Mouse (Mus musculus) intestine, postnatal 0 days (tissue): ENCODE measurements at regions not wholly inside any gene's neighbourhood (a gene's known extent, or its start where the extent isn't known, plus 50 kb on each side); places are given as distances from the start of the nearest gene placed in this dataset.

Source experiments
- ATAC-seq: fragments of 200-750 bp; cut with Nextera tagmentation; 2 replicates; pipeline ENCODE4 v1.8.0; 2017; ENCODE audit warnings: mild to moderate bottlenecking, moderate TSS enrichment, moderate library complexity
- H3K27ac ChIP-seq: fragments of 300-500 bp; sonication (generic); 2 replicates; pipeline ENCODE4 v1.5.1; 2014; ENCODE audit warnings: mild to moderate bottlenecking, low read depth, low read length, moderate library complexity
- H3K27me3 ChIP-seq: fragments of 300-500 bp; sonication (generic); replicated peaks from 2 replicates; pipeline ENCODE4 v1.6.1; 2014; ENCODE audit warnings: low read length, mixed read lengths; ENCODE audit not compliant: control insufficient read depth, insufficient read depth
- H3K36me3 ChIP-seq: fragments of 300-500 bp; sonication (generic); 2 replicates; pipeline ENCODE4 v1.6.1; 2014; ENCODE audit warnings: mild to moderate bottlenecking, moderate library complexity; ENCODE audit not compliant: control insufficient read depth, insufficient read depth
- H3K4me1 ChIP-seq: fragments of 300-500 bp; sonication (generic); replicated peaks from 2 replicates; pipeline ENCODE4 v1.6.1; 2014; ENCODE audit warnings: antibody characterized with exemption, low read length, mixed read lengths; ENCODE audit not compliant: control insufficient read depth, insufficient read depth
- H3K4me2 ChIP-seq: fragments of 300-500 bp; sonication (generic); replicated peaks from 2 replicates; pipeline ENCODE4 v1.6.1; 2014; ENCODE audit warnings: low read depth, mild to moderate bottlenecking, moderate library complexity
- H3K4me3 ChIP-seq: fragments of 300-500 bp; sonication (generic); 2 replicates; pipeline ENCODE4 v1.5.1; 2014; ENCODE audit warnings: low read depth, low read length
- H3K9ac ChIP-seq: fragments of 300-500 bp; sonication (generic); 2 replicates; pipeline ENCODE4 v1.6.1; 2014; ENCODE audit warnings: mild to moderate bottlenecking, low read depth, low read length
- H3K9me3 ChIP-seq: fragments of 300-500 bp; sonication (generic); 2 replicates; pipeline ENCODE4 v1.6.1; 2016; ENCODE audit warnings: mixed run types; ENCODE audit not compliant: control insufficient read depth
- CTCF ChIP-seq: sonication (generic); IDR thresholded peaks from 2 replicates; pipeline ENCODE4 v1.5.1; 2016; ENCODE audit warnings: low read depth, mild to moderate bottlenecking, control low read depth, antibody characterized with exemption, moderate library complexity
- WGBS: fragments of 180-500 bp; shearing (Covaris S2); extraction: QIAGEN DNeasy Blood & Tissue Kit; methylation state at CpG from one replicate; pipeline ENCODE4 v1.1.7; 2014; 5-methylcytosine and 5-hydroxymethylcytosine counted together

DNA sequence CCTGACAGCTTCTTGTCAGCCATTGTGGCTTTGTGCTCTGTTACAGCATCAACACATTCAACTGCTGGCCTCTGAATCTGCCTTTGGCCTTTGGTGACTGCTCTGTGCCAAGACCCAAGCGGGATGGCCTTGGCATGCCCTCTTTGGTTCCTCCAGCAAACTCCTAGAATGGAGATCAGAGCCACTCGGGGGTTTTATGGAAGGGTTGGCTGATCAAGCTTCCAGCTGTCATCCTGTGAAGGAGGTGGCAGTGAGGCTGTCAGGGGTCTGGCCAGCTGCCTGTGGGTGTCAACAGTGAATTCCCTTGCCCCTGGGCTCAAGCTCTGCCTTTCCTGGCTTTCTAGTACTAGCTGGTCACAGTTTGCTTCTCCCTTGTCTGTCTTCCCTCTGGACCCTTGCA, 195.6 kb downstream of the Bcl2l11 start:
- ATAC-seq = no peak
- TF ChIP-seq CTCF = no peak
- no peak overlapping the region for H3K4me2 ChIP-seq
- no peaks in the 10 kb centered on the region for H3K4me1 ChIP-seq
- H3K36me3 ChIP-seq = no peaks in the 10 kb centered on the region
- no peaks in the 10 kb centered on the region for H3K27me3 ChIP-seq
- 62% methylated on average over 2 of the region's 2 CpGs for WGBS
- no peaks in the 10 kb centered on the region for H3K9me3 ChIP-seq
- H3K27ac ChIP-seq = no peak overlapping the region
- H3K9ac ChIP-seq = no peak overlapping the region
- no peak overlapping the region for H3K4me3 ChIP-seq

DNA sequence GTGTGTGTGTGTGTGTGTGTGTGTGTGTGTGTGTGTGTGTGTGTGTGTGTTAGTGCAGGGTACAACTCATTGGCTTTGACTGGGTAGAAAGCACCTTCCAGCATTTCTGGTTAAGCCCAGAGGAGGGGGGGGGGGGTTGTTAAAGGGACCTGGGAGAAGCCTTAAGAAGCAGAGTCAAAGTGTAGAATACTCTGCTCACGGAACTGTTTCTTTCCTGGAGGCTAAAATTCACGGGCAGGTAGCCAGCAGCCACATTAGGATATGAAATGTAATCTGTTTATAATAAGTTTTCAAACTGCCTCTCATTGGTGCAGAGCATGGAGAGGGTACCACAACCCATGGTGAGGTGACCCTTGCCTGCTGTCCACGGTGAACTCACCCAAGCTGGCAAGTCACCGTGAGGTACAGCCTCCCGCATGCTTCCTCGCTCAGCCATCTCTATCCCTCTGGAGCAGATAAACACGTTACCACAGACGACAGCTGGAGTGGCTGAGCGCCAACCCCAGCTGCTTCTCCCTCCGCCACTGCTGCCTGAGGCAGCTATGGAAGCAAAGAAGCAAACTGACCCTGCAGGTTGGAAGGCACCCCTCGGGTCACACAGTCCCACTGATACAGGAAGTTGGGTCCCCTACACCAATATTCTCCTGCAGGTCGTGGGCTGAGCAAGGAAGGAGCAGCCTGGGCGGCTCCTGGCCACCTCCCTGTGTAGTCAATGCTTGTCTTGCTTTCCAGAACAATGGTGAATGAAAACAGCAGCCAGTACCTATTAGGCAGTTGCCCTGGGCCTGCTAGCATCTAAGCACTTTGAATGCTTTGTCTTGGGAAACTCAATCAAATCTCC, 198.6 kb downstream of the Bcl2l11 start:
- Histone ChIP-seq H3K4me3 (no peak overlapping the region), H3K4me2 (peak overlapping the region; percentile 28; the same call in 1 of the 2 replicates), H3K4me1 (no peaks in the 10 kb centered on the region), H3K27me3 (no peaks in the 10 kb centered on the region), H3K36me3 (no peaks in the 10 kb centered on the region), H3K27ac (no peak overlapping the region), H3K9me3 (no peaks in the 10 kb centered on the region), H3K9ac (no peak overlapping the region)
- 34% methylated on average over 13 of the region's 13 CpGs for WGBS
- ATAC-seq = 0 out of 2 replicates have a peak, but pooled peaks have one; percentile 28
- TF ChIP-seq CTCF = no peak

DNA sequence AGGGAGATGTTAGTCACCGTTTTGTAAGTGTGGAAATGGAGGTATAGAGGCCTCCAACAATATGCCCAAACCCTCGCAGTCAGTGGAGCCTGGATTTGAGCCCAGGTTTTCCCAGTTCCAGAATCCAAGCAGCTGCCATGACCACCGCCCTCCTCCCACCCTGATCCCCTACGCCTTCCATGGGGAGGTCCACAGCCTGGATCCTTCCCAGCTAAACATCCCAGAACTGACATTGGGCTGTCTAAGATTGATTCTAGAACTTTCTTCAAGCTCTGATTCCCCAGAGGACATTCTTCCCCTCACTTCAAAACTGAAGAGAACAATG, 199.2 kb downstream of the Bcl2l11 start:
- H3K4me3 ChIP-seq = no peak overlapping the region
- H3K27me3 ChIP-seq = no peaks in the 10 kb centered on the region
- no peak for TF ChIP-seq CTCF
- WGBS = 66% methylated on average over 4 of the region's 4 CpGs
- H3K27ac ChIP-seq = no peak overlapping the region
- H3K4me1 ChIP-seq = no peaks in the 10 kb centered on the region
- no peak overlapping the region for H3K4me2 ChIP-seq
- no peak overlapping the region for H3K9ac ChIP-seq
- no peaks in the 10 kb centered on the region for H3K9me3 ChIP-seq
- no peak for ATAC-seq
- H3K36me3 ChIP-seq = no peaks in the 10 kb centered on the region

DNA sequence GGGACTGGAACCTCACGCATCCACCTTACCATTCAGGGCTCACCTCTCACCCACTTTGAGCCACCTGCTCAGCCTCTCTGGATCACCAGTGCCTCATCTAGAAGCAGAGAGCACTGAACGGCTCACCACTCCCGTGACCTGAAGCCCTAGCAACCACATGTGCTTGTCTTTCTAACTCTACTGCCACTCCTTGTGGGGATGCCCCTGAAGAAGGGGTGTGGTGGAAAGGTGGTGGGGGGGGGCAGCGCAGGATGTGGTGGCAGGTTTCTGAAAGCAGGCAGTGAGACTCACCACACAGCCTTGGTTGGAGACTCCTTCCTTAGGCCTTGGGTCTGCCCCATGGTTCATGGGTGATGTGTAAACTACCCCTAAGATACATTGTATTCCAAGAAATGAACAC, 199.6 kb downstream of the Bcl2l11 start:
- Histone ChIP-seq H3K9ac (no peak overlapping the region), H3K27ac (no peak overlapping the region), H3K27me3 (no peaks in the 10 kb centered on the region), H3K4me2 (no peak overlapping the region), H3K9me3 (no peaks in the 10 kb centered on the region), H3K4me3 (no peak overlapping the region), H3K36me3 (no peaks in the 10 kb centered on the region), H3K4me1 (no peaks in the 10 kb centered on the region)
- ATAC-seq = no peak
- WGBS = 53% methylated on average over 4 of the region's 4 CpGs
- no peak for TF ChIP-seq CTCF

DNA sequence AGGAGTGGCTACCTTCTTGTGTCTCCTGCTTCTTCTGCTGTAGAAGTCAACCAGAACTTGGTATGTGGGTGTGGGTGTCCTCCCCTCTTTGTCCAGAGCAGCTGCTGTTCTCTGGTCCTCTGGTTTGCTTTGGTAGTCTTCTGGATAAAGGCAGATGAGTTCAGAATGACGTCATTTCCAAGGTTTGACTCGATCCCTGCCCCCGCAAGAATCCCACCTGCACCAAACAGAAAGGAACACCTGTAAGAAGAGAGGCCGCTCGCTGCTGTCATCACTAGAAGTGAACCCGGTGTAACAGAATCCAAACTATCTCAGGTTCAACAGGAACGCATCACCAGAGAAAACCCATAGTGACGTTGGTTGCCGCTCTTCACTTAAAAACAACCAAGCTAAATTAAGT, 205.0 kb downstream of the Bcl2l11 start:
- WGBS = 86% methylated on average over 9 of the region's 9 CpGs
- TF ChIP-seq CTCF = no peak
- Histone ChIP-seq H3K9ac (no peak overlapping the region), H3K27ac (no peak overlapping the region), H3K4me2 (no peak overlapping the region), H3K27me3 (no peaks in the 10 kb centered on the region), H3K4me3 (no peak overlapping the region), H3K4me1 (no peaks in the 10 kb centered on the region), H3K36me3 (no peaks in the 10 kb centered on the region), H3K9me3 (no peaks in the 10 kb centered on the region)
- no peak for ATAC-seq

DNA sequence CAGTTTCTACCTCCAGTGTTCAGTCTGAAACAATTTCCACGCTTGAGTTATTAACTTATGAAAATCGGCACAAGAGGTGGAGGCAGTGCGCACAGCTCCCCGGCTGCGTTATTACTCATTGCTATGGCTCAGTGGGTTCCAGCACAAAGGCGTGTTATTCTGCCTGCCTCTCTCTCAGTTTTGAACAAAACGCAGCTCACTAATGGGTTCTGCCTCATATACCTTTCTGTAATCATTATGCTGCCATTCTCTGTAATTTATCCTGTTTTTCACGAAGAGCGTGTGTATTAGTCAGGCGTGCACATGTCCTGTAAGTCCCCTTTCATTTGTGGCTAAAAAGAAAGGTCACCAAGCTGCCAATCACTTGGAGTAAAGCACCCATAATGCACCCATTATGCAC, 205.4 kb downstream of the Bcl2l11 start:
- H3K9ac ChIP-seq = no peak overlapping the region
- H3K4me2 ChIP-seq = no peak overlapping the region
- H3K4me3 ChIP-seq = no peak overlapping the region
- TF ChIP-seq CTCF = no peak
- no peak for ATAC-seq
- H3K9me3 ChIP-seq = no peaks in the 10 kb centered on the region
- no peaks in the 10 kb centered on the region for H3K27me3 ChIP-seq
- H3K4me1 ChIP-seq = no peaks in the 10 kb centered on the region
- no peak overlapping the region for H3K27ac ChIP-seq
- no peaks in the 10 kb centered on the region for H3K36me3 ChIP-seq
- WGBS = 84% methylated on average over 10 of the region's 10 CpGs
